Mouse (Mus musculus): ENCODE measurements at regions not wholly inside any gene's neighbourhood (a gene's known extent, or its start where the extent isn't known, plus 50 kb on each side); places are given as distances from the start of the nearest gene placed in this dataset.

DNA sequence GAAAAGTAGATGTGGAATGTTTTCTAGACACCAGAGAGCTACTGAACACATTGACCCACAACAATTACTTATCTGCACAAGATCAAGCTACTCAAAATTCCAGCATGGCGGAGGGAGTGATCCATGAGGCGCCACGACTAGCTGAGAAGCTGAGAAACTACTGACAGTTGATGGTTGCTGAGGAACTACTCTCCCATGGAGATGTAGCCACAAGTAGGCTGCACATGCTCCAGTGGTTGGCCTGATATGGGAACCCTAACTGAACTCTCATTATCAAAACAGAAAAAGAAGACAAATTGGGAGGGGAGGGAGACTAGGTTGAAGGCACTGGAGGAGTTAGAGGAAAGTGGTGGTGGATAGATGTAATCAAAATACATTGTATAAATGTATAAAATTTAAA lies 110.0 kb upstream of the Stxbp6 start:
- TF ChIP-seq CTCF (IDR thresholded peaks at IDR 0.05; ENCODE audit: control insufficient read depth, insufficient read depth, insufficient replicate concordance, low read depth, low read length) (no peak), POLR2A (IDR thresholded peaks at IDR 0.05; ENCODE audit: control insufficient read depth, low read depth, low read length) (no peak)
